Mouse (Mus musculus): ENCODE results near the gene Cfap65. TPM values are rescaled to one million over a fixed set of nuclear protein-coding genes. Genes with fewer than 3 reads are reported as not detected.

Gene Cfap65
- polyA plus RNA-seq, 1 experiment from 2014 or later, result 0.08 TPM

DNA sequence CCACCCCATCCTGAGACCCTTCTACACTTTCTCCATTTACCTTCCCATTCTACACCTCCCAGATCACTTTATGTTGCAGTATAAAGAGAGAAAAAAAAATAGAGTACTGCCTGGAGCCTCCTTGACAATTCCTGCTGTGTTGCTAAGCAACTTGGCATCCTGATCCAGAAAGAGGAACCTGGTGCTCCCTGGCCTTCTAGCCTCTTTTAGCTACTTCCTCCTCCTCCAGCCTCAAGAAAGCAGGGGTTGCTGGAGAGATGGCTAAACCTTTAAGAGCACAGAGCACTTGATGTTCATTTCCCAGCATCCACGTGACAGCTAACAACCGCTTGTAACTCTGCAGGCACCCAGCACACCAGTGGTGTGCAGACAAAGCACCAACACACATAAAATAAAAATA, 63.2 kb downstream of the Cfap65 start:
- Histone ChIP-seq H3K9me3 (replicated peaks; ENCODE audit: low read length) (no peaks in the 10 kb centered on the region), H3K4me1 (replicated peaks; ENCODE audit: insufficient read depth, low read length) (no peaks in the 10 kb centered on the region), H3K4me2 (ENCODE audit: low read length) (no peak overlapping the region), H3K9ac (ENCODE audit: low read depth, low read length) (no peak overlapping the region), H3K4me3 (replicated peaks; ENCODE audit: low read depth, low read length) (no peak overlapping the region), H3K27me3 (ENCODE audit: insufficient read depth, low read length) (0 out of 2 replicates have a peak, but pooled peaks cover 2% of the 10 kb centered on the region), H3K36me3 (ENCODE audit: insufficient read depth, low read length) (no peaks in the 10 kb centered on the region), H3K27ac (no peak overlapping the region)
- no peak for TF ChIP-seq CTCF (IDR thresholded peaks at IDR 0.05; ENCODE audit: low read depth)
- 69% methylated on average over 2 of the region's 2 CpGs for WGBS
- DNase-seq (ENCODE audit: low spot score), result no peak
- ATAC-seq (replicated peaks; ENCODE audit: low FRiP score, low read depth), result no peak

DNA sequence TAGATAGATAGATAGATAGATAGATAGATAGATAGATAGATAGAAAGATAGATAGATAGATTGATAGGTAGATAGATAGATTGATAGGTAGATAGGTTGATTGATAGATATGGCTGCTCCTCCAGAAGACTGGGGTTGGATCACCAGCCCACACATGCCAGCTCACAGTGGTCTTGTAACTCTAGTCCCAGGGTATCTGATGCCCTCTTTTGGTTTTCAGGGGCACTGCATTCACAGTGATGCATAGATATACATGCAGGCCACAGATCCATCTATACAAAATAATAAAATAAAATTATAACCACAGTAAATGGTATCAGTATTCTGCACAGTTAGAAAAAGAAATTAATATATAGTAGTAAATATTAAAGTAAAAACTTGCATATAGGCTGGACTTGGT, 73.6 kb downstream of the Cfap65 start:
- H3K9me3 ChIP-seq (replicated peaks; ENCODE audit: low read length), result no peaks in the 10 kb centered on the region

DNA sequence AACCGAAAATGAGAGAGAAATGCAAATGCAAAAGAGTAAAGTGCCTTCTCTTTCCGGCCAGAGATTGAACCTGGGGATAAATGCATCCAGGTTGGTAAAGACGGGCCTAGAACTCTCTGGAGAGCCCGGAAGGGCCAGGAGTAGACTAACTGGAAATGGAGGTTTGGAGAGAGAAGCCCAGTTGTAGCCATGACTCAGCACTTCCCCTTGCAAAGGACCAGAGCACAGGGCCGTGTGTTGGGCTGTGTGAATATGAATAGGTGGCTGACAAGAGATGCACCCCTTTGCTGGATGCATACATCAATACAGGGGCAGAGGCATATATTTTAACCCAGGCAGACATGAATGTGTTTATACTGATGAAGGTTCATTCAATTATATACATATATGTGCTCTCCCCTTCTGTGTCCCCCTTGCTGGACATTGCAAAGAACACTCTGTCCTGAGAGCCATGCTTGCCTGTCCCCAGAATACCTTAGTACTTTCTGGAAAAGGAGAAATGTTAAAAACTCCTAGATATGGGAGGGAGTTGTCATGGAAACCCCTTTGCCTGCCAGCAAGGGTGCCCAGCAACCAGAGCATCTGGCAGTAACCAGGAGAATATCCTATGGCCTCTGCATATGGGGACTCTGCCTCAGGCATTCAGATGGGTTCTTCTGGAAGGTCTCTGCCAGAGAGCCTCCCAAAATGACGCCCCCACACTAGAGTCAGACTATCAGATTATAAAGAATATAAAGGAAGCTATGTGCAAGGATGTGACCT, 76.0 kb downstream of the Cfap65 start:
- DNase-seq (ENCODE audit: low spot score) (no peak), ATAC-seq (replicated peaks; ENCODE audit: low FRiP score, low read depth) (no peak)
- Histone ChIP-seq H3K4me3 (replicated peaks; ENCODE audit: low read depth, low read length) (no peak overlapping the region), H3K4me2 (ENCODE audit: low read length) (no peak overlapping the region), H3K4me1 (replicated peaks; ENCODE audit: insufficient read depth, low read length) (peaks cover 12% of the 10 kb centered on the region), H3K9me3 (replicated peaks; ENCODE audit: low read length) (no peaks in the 10 kb centered on the region), H3K27ac (no peak overlapping the region), H3K27me3 (ENCODE audit: insufficient read depth, low read length) (peaks cover 49% of the 10 kb centered on the region), H3K9ac (ENCODE audit: low read depth, low read length) (no peak overlapping the region), H3K36me3 (ENCODE audit: insufficient read depth, low read length) (no peaks in the 10 kb centered on the region)
- 47% methylated on average over 6 of the region's 6 CpGs for WGBS
- no peak for TF ChIP-seq CTCF (IDR thresholded peaks at IDR 0.05; ENCODE audit: low read depth)

More for the DNA sequence above, 73.6 kb downstream of the Cfap65 start:
- ATAC-seq (replicated peaks; ENCODE audit: low FRiP score, low read depth) (no peak), DNase-seq (ENCODE audit: low spot score) (no peak)
- H3K4me2 ChIP-seq (ENCODE audit: low read length), result no peak overlapping the region
- H3K36me3 ChIP-seq (ENCODE audit: insufficient read depth, low read length), result no peaks in the 10 kb centered on the region
- peak; percentile 37; the same call in 1 of the 2 replicates for TF ChIP-seq CTCF (IDR thresholded peaks at IDR 0.05; ENCODE audit: low read depth)
- 0 out of 2 replicates have a peak, but pooled peaks cover 5% of the 10 kb centered on the region for H3K4me1 ChIP-seq (replicated peaks; ENCODE audit: insufficient read depth, low read length)
- peaks cover 31% of the 10 kb centered on the region for H3K27me3 ChIP-seq (ENCODE audit: insufficient read depth, low read length)
- H3K4me3 ChIP-seq (replicated peaks; ENCODE audit: low read depth, low read length), result no peak overlapping the region
- H3K27ac ChIP-seq, result no peak overlapping the region
- H3K9ac ChIP-seq (ENCODE audit: low read depth, low read length), result no peak overlapping the region

DNA sequence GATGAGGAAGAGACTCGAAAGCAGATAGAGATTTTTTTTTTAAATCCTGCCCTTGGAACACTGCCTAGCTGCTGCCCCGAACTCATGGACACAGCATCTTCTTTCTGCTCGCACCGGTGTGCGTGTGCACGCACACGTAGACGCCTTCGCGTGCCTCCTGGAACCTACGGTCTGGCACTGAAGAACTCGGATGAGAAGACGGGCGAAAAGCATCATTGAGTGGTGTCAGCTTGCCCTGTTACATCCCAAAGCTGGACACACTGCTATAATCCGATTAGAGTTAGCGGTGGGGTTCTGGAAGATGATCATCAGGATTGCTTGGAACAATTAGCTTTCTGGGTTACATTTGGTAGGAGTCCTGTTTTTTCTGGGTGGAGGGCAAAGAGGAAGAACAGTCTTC, 76.6 kb downstream of the Cfap65 start:
- H3K4me3 ChIP-seq (replicated peaks; ENCODE audit: low read depth, low read length), result no peak overlapping the region
- 8% methylated on average over 16 of the region's 16 CpGs for WGBS
- H3K36me3 ChIP-seq (ENCODE audit: insufficient read depth, low read length), result no peaks in the 10 kb centered on the region
- H3K27me3 ChIP-seq (ENCODE audit: insufficient read depth, low read length), result peaks cover 49% of the 10 kb centered on the region
- ATAC-seq (replicated peaks; ENCODE audit: low FRiP score, low read depth) (no peak), DNase-seq (ENCODE audit: low spot score) (no peak)
- H3K27ac ChIP-seq, result no peak overlapping the region
- H3K9ac ChIP-seq (ENCODE audit: low read depth, low read length), result no peak overlapping the region
- peaks cover 12% of the 10 kb centered on the region for H3K4me1 ChIP-seq (replicated peaks; ENCODE audit: insufficient read depth, low read length)
- no peaks in the 10 kb centered on the region for H3K9me3 ChIP-seq (replicated peaks; ENCODE audit: low read length)
- no peak for TF ChIP-seq CTCF (IDR thresholded peaks at IDR 0.05; ENCODE audit: low read depth)
- H3K4me2 ChIP-seq (ENCODE audit: low read length), result peak overlapping the region; percentile 52

DNA sequence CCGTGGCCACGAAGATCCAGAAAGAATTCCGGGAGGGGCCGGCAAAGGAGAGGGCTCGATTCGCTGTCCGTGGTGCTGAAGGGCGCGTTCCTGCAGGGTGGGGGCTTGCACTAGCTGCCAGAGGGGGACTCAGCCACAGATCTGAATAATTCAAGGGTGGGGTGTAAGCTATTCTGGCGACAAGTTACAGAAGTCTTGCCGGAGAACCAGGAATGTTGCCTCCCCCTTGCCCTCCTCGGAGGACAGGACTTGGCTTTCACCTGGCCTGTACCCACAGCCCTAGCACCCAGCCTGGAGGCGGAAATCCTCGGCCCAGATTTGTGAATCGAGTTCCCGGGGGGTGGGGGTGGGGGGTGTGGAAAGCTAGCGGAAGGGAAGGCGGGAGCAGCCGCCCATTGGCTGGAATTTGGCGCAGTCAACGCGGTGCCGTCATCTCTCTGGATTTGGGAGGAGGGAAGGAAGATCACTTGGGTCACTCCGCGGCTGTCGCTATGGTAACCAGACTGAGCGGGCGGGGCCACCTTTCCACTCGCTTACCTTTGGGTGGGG, 77.2 kb downstream of the Cfap65 start:
- under 1% methylated on average over 29 of the region's 29 CpGs for WGBS
- DNase-seq (ENCODE audit: low spot score), result peak; percentile 50
- no peaks in the 10 kb centered on the region for H3K36me3 ChIP-seq (ENCODE audit: insufficient read depth, low read length)

DNA sequence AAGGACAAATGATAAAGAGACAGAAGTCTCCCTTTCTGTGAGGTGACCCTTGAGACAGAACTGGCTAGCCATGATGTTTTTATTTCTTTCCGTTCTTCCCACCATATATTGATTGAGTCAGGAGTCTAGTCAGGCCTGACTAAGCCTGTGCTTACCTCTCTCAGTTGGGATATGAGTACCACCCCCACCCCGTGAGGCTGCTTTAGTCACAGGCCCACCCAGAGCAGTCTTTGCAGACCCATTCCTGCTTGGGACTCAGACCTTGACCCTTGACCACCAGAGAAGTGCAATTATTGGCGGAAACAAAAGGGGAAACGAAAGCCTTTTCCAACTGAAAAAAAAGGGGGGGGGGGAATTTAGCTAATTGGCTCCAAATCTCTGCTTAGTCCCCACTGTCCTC, 77.7 kb downstream of the Cfap65 start:
- no peak for TF ChIP-seq CTCF (IDR thresholded peaks at IDR 0.05; ENCODE audit: low read depth)
- no peak for DNase-seq (ENCODE audit: low spot score)
- no peak overlapping the region for H3K27ac ChIP-seq
- no peaks in the 10 kb centered on the region for H3K36me3 ChIP-seq (ENCODE audit: insufficient read depth, low read length)
- peaks cover 49% of the 10 kb centered on the region for H3K27me3 ChIP-seq (ENCODE audit: insufficient read depth, low read length)
- whole genome bisulfite sequencing, result 9% methylated on average over 4 of the region's 4 CpGs
- peak overlapping the region; percentile 26 for H3K4me3 ChIP-seq (replicated peaks; ENCODE audit: low read depth, low read length)
- H3K4me2 ChIP-seq (ENCODE audit: low read length), result no peak overlapping the region
- no peaks in the 10 kb centered on the region for H3K9me3 ChIP-seq (replicated peaks; ENCODE audit: low read length)
- no peak overlapping the region for H3K9ac ChIP-seq (ENCODE audit: low read depth, low read length)
- peaks cover 12% of the 10 kb centered on the region for H3K4me1 ChIP-seq (replicated peaks; ENCODE audit: insufficient read depth, low read length)
- ATAC-seq (replicated peaks; ENCODE audit: low FRiP score, low read depth), result no peak

More for the DNA sequence above, 77.2 kb downstream of the Cfap65 start:
- Histone ChIP-seq H3K27me3 (ENCODE audit: insufficient read depth, low read length) (peaks cover 49% of the 10 kb centered on the region), H3K4me2 (ENCODE audit: low read length) (peak overlapping the region; percentile 52), H3K27ac (no peak overlapping the region), H3K9ac (ENCODE audit: low read depth, low read length) (no peak overlapping the region), H3K4me1 (replicated peaks; ENCODE audit: insufficient read depth, low read length) (peaks cover 12% of the 10 kb centered on the region), H3K4me3 (replicated peaks; ENCODE audit: low read depth, low read length) (peak overlapping the region; percentile 26), H3K9me3 (replicated peaks; ENCODE audit: low read length) (no peaks in the 10 kb centered on the region)
- no peak for TF ChIP-seq CTCF (IDR thresholded peaks at IDR 0.05; ENCODE audit: low read depth)
- no peak for ATAC-seq (replicated peaks; ENCODE audit: low FRiP score, low read depth)

All from kidney, postnatal 0 days (tissue).